Mouse (Mus musculus) T-cell, adult 2 months (primary cell): ENCODE data around the gene Kcnt2.

Source experiments
- DNase-seq: peaks from one replicate; pipeline ENCODE4 v3.0.0; 2022; ENCODE audit warnings: low spot score

The Kcnt2 gene

DNA sequence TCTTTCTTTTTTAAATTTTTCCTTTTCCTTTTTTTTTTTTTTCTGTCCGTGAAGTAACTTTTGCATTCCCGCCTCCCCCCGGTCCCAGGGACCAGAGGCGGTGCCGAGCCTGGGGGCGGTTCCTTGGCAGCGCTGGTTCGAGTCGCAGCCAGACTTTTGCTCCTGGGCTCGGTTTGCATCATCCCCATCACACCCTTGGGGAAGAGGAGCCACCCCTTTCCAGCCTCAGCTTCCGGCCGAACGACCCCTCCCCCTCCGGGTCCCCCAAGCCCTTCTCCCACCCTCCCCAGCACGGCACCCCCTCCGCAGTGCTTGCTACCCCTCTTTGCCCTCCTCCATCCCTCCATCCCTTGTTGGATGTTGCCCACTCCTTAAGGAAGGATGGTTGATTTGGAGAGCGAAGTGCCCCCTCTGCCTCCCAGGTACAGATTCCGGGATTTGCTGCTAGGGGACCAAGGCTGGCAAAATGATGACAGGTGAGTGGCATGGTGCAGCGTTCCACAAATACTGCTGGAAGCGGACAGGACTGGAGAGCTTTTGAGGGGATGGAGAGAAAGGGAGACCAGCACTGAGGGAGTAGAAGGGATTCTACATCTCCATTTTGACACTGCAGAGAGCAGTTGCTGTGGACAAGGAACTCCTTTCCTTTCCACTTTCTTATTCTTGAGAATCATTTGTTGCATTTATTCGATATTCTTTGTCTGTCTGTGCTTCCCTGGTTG, at the start of gene Kcnt2:
TSS of gene Kcnt2 (plus strand) at position 283 of the 722 bp plus-strand sequence.
- DNase-seq = no peak

DNA sequence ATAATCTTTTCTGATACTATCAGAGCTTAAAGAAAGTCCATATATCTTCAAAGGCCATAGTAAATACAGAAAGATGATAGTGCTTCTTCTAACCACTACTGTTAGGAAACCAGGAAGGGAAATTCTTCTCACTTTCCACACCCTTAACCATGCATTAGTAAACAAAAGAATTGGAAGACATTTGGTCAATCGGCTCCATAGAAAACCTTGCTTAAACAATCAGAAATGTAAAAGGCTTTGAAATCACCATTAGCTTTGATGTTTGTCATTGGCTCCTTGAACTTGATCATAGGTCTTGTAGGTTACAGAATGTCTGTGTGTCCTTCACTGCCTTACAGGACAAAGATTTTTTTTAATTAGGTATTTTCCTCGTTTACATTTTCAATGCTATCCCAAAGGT, 40.6 kb upstream of the Kcnt2 start:
- no peak for DNase-seq

DNA sequence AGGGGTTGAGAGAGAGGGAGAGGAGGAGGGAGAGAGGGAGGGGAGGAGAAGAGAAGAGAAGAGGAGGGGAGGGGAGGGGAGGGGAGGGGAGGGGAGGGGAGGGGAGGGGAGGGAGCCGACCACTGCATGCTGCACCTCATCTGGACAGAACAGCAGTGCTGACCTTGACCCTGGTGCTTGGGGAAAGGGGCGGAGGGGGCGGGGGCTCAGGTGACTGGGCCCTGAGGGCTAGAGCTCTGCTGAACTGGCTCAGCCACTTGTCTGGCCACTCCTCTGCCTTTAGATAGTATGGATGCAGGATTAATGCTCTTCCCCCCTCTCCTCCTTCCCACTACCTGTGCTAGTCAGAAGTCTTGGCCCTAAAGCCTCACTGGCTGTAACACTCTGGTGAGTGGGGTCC, 20.7 kb upstream of the Kcnt2 start:
- DNase-seq = no peak

DNA sequence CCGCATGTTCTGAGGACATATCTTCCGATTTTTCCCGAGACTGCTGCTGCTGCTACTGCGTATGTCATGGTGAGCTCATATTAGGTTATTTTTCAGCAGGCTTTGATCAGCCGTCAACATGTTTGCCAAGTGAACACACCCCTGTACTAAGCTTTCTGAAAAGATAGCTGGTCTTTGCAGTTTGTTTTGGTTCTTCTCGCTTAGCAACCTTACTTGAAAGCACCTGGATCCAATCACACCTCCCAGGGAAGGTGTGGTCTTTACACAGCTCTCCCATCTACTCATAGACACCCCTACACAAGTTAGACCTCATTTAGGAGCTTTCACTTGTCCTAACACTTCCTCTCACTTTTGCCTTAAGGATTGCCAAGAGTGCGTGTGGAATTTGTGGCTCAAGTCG, 19.3 kb upstream of the Kcnt2 start:
- no peak for DNase-seq

DNA sequence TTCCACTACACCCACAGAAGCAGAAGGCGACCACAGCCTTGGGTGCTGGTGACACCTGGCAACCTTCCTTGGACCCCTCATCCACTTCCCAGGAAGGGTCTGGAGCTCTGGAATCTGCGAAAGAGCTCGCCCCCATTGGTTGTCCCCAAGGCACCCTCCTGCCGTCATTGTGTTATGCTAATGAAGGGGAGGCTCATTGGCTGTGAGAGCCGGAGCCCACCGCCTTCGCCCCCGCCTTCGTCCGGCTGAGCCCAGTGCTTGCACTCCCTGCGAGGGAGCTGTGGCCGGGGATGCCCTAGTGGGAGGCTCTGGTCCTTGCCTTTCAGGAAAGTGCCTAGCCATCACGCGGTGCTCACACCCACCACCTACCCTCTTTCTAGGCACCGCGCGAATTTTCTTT, 493 bp upstream of the Kcnt2 start:
- no peak for DNase-seq

DNA sequence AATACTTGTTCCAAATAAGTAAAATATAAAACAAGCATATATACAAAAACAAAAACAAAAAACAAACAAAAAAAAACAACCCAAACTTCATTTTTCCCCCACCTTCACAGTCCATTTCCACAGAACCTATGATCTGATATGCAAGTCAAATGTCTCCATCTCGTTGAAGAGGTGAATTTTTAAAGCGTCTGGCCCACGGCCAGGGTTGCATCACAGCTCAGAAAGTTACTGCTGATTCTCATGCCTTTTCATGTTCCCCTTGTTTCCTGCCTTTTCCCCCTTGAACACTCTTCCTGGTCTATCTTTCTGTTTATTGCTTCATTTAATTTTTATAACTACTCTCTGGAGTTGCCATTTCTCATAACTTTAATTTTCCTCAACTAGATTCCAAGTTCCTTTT, 18.7 kb downstream of the Kcnt2 start:
- DNase-seq = no peak

DNA sequence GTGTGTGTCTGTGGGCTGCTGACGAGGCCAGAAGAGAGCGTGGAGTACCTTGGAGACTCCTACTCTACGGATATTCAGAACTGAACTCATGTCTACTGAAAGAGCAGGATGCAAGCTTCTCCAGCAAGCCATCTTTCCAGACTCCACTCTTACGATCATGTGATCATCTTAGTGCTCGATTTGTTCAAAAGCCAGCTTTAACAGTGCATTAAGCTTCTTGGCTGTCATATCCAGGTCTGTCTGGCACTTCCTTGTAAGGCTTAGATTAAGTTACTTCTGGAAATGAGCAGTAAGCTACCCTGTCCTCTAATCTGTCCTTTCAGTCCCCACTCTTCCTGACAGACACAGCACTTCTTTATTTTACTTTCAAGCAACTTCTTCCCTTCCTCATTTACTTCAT, 20.1 kb downstream of the Kcnt2 start:
- DNase-seq = no peak

DNA sequence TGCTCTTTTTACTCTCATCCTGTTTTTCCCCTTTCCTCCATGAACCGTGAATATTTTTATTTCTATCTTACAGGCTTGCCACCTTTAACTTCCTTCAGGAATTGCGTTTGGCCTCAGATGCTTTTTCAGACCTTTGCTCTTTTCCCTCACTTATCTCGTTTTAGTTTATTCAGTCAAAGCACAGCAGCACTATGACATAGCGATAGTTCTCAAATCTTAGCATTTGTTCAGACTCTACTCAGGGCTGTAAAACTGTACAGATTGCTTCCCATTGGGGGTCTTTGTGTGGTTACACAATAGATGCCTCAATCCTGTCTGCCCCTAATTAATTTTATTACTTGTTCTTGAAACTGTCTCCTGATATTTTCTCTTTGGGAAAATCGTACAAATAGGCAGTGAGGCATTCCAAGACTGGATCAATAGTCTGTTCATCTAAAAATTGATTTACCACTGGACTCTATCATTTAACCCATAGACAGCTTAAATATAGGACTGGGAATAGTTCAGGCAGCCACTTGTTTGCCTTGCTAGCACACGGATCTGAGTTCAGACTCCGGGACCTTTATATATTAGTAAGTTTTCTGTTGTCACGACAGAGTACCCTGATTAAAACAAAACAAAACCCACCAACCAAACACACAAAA, 20.8 kb downstream of the Kcnt2 start:
- no peak for DNase-seq

DNA sequence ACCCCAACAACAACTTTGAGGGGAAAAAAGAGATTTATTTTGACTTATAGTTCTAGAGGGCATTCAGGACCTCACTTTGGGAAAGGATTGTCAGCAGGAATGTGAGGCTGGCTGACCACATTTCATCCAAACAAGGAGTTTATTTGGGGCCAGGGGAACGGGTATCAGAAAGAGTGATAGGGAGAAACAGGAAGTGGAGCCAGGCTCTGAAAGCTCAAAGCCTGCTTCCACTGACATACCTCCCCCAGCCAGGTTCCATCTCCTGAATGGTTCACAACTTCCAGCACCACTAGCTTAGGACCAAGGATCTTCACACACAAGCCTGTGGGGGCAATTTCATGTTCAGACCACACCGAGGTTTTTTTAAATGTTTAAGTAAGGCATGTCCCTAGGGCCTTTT, 21.3 kb downstream of the Kcnt2 start:
- DNase-seq = no peak

DNA sequence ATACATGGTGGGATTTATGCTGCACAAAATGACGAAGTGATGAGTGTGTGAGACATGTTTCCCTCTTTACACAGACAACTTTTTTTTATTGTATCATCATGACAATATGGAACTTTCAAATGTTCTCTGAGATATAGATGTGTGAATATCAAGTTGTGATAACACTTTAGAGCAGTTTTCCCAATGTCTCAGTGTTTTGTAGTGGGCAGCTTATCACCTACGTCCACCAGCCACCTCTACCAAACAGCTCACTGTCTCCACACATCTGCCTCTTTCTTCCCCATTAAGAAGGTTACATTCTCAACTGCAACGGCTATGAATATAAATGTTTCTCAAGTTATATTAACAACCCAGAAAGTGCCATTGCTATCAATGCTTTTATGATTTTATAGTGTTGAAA, 27.7 kb downstream of the Kcnt2 start:
- no peak for DNase-seq

DNA sequence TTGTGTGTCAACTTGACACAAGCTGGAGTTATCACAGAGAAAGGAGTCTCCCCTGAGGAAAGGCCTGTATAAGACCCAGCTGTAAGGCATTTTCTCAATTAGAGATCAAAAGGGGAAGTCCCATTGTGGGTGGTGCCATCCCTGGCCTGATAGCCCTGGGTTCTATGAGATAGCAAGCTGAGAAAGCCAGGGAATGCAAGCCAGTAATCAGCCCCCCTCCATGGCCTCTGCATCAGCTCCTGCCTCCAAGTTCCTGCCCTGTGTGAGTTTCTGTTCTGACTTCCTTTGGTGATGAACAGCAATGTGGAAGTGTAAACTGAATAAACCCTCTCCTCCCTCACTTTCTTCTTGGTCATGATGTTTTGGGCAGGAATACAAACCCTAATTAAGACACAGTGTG, 29.9 kb downstream of the Kcnt2 start:
- DNase-seq = no peak

DNA sequence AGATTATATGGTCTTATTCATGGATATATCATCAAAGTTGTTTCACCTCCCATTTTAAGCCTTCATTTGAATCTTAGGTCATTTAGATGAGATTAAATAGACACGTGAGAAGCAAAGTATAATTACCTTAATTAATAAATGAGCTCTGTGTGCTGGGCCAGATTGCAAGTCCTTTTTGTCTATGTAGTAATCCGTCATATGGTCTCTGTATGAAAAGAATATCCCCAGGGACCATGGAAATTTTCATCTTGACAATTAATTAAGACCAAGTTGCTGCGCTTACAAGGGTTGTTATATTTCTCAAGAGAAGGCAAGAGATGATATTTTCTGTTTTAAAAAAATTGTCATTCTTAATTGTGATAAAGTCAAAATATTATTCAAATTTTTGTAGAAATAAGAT, 47.2 kb downstream of the Kcnt2 start:
- no peak for DNase-seq

DNA sequence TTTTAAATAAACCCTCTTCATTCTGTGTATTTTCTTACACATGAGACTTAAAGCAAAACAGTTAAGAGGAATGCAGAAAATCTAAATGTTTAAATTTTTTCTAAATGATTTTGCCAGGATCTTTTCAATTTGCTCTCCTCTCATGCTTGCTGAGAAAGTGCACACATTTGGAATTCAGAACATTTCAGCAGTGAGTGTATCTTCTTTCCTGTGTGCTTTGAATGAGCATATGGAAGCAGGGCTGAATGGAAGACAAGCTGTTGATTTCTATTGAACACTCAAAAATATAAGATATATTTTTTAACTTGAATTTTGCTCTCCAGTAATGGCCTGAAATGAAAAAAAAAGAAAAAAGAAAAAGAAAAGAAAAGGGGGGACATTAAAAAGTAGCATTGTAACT, 49.5 kb downstream of the Kcnt2 start:
- no peak for DNase-seq

DNA sequence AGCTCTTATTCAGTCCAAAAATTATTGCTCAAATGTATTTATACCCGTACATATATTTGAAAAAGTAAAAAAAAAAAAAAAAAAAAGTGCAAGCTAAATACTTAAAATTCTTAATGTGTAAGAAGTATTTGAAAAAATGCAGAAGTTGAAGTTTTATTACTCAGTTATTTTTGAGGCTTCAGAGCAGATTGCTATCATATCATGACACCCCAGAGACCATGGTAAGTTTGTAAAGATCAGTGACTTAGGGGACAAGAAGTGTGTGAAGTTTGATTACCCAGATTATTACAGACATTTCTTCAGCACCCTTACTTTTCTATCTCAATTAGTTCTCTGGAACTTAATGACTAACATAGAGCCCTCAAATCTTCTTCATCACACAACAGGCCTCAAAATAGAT, 58.3 kb downstream of the Kcnt2 start:
- DNase-seq = no peak

DNA sequence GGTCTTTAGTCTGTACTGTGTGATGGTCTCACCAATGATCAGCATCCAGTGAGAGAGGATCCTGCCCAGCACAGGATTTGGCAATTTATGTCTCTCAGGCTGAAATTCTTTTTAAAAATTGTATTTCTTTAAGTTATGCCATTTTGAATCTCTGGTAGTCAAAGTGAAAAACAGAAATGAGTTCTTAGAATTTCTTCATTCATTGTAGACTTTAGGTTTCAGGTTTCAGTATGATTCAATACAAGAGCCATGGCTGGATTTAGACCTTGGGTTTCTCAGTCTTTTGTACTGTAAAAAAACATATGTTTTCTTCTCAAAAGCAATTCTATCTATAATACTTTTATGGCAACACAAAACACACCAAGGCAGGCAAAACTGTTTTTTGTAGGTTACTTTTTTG, 59.4 kb downstream of the Kcnt2 start:
- DNase-seq = no peak

DNA sequence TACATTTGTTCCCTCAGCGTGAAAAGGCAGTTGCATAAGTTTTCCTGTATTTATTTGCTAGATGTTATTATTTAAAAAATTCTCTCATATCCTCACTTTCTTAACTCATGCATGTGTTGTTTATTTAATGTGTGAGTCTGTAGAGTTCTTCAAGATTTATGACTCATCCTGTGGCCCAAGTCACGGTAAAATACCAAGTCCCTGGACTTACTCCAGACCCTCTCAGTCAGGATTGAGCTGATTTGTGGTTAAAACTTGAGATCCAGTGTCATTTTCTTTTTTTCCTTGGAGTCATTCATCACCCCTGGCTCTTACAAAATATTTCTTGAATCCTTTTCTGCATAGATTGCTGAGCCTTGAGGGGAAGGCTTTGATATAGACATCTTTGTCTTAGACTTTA, 60.4 kb downstream of the Kcnt2 start:
- DNase-seq = no peak

DNA sequence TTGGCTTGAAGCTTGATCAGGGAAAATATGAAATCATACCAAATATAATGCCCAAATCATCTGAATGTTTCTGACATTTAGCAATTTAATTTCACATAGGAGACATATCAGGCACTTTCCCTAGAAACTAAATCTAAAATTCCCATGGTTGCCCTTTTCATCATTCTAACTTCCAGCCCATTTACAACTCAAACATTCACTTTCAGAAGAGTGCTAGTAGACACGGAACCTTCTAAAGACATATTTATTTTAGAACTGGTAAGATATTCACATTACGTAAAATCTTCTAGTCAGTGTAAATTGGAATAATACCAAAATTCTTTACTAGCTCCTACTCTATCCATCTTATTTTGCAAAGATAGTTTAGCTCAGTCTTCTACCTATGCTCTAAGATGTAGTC, 64.8 kb downstream of the Kcnt2 start:
- no peak for DNase-seq

DNA sequence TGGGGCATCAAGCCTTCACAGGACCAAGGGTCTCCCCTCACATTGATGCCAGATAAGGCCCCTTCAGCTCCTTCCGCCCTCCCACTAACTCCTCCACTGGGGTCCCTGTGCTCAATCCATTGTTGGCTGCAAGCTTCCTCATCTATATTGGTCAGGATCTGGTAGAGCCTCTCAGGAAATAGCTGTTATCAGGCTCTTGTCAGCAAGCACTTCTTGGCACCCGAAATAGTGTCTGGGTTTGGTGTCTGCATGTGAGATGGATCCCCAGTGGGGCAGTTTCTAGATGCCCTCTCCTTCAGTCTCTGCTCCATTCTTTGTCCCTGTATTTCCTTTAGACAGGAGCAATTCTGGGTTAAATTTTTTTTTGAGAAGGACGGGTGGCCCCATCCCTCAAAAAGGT, 79.1 kb downstream of the Kcnt2 start:
- DNase-seq = no peak

DNA sequence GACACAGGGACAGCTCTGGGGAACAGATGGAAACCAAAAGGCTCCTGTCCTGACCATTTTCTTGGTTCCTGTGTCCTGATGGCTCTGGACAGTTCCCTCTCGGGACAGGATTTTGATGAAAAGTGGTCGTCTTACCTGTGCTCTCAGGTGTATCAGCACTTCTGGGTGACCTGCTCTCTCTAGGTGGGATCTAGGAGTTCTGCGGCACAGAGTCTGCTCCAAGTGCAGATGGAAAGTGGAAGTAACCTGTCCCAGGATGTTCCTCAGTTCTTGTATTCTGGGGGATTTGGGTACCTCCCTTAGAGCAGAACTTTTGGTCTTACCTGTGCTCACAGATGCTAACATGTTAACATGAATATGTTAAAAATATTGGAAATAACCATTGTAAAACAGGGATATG, 80.8 kb downstream of the Kcnt2 start:
- no peak for DNase-seq

DNA sequence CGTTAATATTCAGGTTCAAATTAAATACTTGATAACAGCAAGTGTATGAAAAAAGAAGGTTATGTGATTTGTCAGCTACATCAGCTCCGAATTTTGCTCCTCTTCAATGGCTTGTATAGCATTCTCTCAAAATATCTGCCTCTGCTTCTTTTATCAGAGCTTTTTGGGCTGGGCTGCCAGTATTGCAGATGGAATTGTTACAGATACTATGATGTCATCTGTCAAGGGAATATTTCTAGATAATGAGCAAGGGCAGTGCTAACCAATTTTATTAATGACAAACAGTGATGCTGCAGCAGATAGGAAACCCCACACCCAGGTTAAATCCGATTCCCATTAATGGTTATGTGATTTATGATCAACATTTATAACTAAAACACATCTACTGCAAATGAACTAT, 87.7 kb downstream of the Kcnt2 start:
- DNase-seq = no peak

DNA sequence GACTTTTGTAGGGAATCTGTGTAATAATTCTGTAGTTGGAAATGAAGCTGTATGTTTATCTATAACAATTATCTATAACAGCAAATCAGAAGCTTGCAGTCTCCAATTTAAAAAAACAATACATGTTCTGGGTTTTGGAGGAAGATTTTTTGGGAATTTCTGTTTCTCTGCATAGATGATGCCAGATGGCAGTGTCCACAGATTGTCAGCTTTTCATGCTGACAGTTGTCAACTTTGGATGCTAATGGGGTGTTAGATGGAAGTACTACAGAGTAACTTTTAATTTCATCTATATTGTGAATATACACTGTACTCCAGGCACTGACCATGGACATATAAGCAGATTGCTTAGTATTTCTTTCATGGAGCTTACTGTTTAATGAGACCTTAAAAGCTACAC, 92.5 kb downstream of the Kcnt2 start:
- DNase-seq = no peak

DNA sequence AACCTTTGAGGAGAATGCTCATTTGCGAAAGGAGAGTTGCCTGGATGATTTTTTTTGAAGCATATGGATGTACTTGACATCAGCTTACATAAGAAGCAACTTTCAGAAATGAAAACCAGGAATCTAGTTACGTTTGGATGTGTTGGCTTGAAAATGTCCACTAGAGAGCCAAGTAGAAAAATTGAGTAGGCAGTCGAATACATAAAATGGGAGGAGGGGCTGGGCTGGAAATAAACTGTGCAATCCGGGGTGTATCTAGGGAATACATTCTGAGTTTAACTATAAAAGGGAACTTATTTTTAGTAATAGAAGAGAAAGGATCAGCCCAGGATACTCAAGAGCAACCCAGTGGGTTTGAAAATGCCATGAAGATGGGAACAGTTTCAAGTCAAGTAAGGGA, 93.4 kb downstream of the Kcnt2 start:
- DNase-seq = no peak

DNA sequence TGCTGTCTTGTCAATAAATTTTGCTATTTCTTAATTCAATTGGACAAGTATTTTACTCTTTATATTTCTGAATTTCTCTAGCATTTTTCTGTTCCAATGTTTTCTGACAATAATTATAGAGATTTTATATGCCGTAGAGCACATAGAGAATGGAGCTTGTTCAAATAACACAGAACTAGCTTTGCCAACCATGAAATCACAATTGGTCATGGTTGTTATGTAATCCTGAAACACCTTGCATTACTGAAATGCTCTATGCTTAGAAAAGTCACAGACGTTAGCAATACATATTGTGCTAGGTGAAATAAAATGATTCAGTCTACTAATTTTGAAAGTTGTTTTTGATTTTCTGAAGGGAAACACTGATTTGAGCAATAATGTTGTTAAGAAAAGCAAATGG, 118.8 kb downstream of the Kcnt2 start:
- no peak for DNase-seq

DNA sequence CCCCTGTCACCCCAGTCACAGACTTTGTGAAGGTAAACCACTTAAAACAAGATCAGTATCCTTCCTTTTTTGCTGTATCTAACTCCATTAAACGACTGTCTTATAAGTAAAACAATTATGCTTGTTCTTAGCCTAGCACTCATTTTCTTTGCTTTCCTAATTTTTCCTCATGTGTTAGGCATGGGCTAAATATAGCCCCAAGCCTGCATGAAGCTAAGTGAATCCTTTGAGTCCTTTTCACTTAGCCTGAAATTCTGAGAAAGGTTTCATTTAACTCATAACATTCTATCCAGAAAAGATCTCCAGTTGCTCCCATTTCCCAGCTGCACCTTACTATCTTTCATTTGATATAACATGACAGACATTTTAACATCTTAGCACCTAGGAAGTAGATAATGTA, 127.6 kb downstream of the Kcnt2 start:
- DNase-seq = no peak
